Mouse (Mus musculus): ENCODE results near the gene Anapc15. TPM values are rescaled to one million over a fixed set of nuclear protein-coding genes. Genes with fewer than 3 reads are reported as not detected.
"Not testable (repeated sequence)": the region's sequence is repeated elsewhere in the genome, so short reads cannot be mapped to it uniquely, and the experiment has no call there.

Gene Anapc15
- polyA plus RNA-seq, 1 experiment from 2014 or later = 73.0 TPM

GRCm38 (mm10) chr7:101928093-101928492, 64.6 kb downstream of the Anapc15 start:
- Histone ChIP-seq H3K9me3 (ENCODE audit: control insufficient read depth, low read length) (no peaks in the 10 kb centered on the region), H3K9ac (ENCODE audit: low read length) (no peak overlapping the region), H3K4me1 (replicated peaks; ENCODE audit: control insufficient read depth, insufficient read depth, low read length) (peaks cover 8% of the 10 kb centered on the region), H3K4me3 (ENCODE audit: low read length) (no peak overlapping the region), H3K4me2 (ENCODE audit: low read depth, low read length) (no peak overlapping the region), H3K27ac (ENCODE audit: low read length) (no peak overlapping the region), H3K27me3 (ENCODE audit: control insufficient read depth, insufficient read depth, low read depth, low read length) (no peaks in the 10 kb centered on the region), H3K36me3 (ENCODE audit: control insufficient read depth, insufficient read depth, low read length) (no peaks in the 10 kb centered on the region)
- 71% methylated on average over 3 of the region's 3 CpGs for WGBS
- no peak for ATAC-seq (ENCODE audit: low read depth)

- no peaks in the 10 kb centered on the region for H3K36me3 ChIP-seq (ENCODE audit: control insufficient read depth, insufficient read depth, low read length)
- peak overlapping the region; percentile 93 for H3K4me3 ChIP-seq (ENCODE audit: low read length)
- 55% methylated on average over 1 of the region's 1 CpGs for WGBS
- peak overlapping the region; percentile 38 for H3K27ac ChIP-seq (ENCODE audit: low read length)
- H3K27me3 ChIP-seq (ENCODE audit: control insufficient read depth, insufficient read depth, low read depth, low read length) = no peaks in the 10 kb centered on the region
- ATAC-seq (ENCODE audit: low read depth) = no peak
- peaks cover 16% of the 10 kb centered on the region for H3K4me1 ChIP-seq (replicated peaks; ENCODE audit: control insufficient read depth, insufficient read depth, low read length)
- no peaks in the 10 kb centered on the region for H3K9me3 ChIP-seq (ENCODE audit: control insufficient read depth, low read length)
- no peak overlapping the region for H3K9ac ChIP-seq (ENCODE audit: low read length)
- H3K4me2 ChIP-seq (ENCODE audit: low read depth, low read length) = peak overlapping the region; percentile 67
Measured at GRCm38 (mm10) chr7:101932551-101932950, 69.0 kb downstream of the Anapc15 start.

GRCm38 (mm10) chr7:101933300-101933699, 69.8 kb downstream of the Anapc15 start:
- ATAC-seq (ENCODE audit: low read depth) = peak; percentile 32
- Histone ChIP-seq H3K9ac (ENCODE audit: low read length) (peak overlapping the region; percentile 78), H3K4me2 (ENCODE audit: low read depth, low read length) (peak overlapping the region; percentile 67), H3K36me3 (ENCODE audit: control insufficient read depth, insufficient read depth, low read length) (no peaks in the 10 kb centered on the region), H3K4me3 (ENCODE audit: low read length) (peak overlapping the region; percentile 93), H3K27me3 (ENCODE audit: control insufficient read depth, insufficient read depth, low read depth, low read length) (no peaks in the 10 kb centered on the region), H3K27ac (ENCODE audit: low read length) (peak overlapping the region; percentile 93), H3K4me1 (replicated peaks; ENCODE audit: control insufficient read depth, insufficient read depth, low read length) (peaks cover 16% of the 10 kb centered on the region), H3K9me3 (ENCODE audit: control insufficient read depth, low read length) (no peaks in the 10 kb centered on the region)
- WGBS = 3% methylated on average over 15 of the region's 15 CpGs

GRCm38 (mm10) chr7:101933751-101934240, 70.3 kb downstream of the Anapc15 start, which contains the start of the genes Lrrc51 and Numa1:
TSS of gene Lrrc51 (minus strand) at chr7:101933895.
TSS of gene Numa1 (plus strand) at chr7:101934111.
- H3K4me1 ChIP-seq (replicated peaks; ENCODE audit: control insufficient read depth, insufficient read depth, low read length) = peaks cover 16% of the 10 kb centered on the region
- under 1% methylated on average over 40 of the region's 40 CpGs for WGBS
- H3K36me3 ChIP-seq (ENCODE audit: control insufficient read depth, insufficient read depth, low read length) = no peaks in the 10 kb centered on the region
- peak within 1 kb of the TSS; percentile 93 for H3K27ac ChIP-seq (ENCODE audit: low read length)
- H3K9ac ChIP-seq (ENCODE audit: low read length) = peak within 1 kb of the TSS; percentile 93
- ATAC-seq (ENCODE audit: low read depth) = peak; percentile 98
- H3K27me3 ChIP-seq (ENCODE audit: control insufficient read depth, insufficient read depth, low read depth, low read length) = no peaks in the 10 kb centered on the region
- peak within 1 kb of the TSS; percentile 67 for H3K4me2 ChIP-seq (ENCODE audit: low read depth, low read length)
- no peaks in the 10 kb centered on the region for H3K9me3 ChIP-seq (ENCODE audit: control insufficient read depth, low read length)
- H3K4me3 ChIP-seq (ENCODE audit: low read length) = peak within 1 kb of the TSS; percentile 93

GRCm38 (mm10) chr7:101935957-101936356, 72.4 kb downstream of the Anapc15 start:
- Histone ChIP-seq H3K4me3 (ENCODE audit: low read length) (no peak overlapping the region), H3K4me1 (replicated peaks; ENCODE audit: control insufficient read depth, insufficient read depth, low read length) (peaks cover 16% of the 10 kb centered on the region), H3K27ac (ENCODE audit: low read length) (no peak overlapping the region), H3K4me2 (ENCODE audit: low read depth, low read length) (no peak overlapping the region), H3K36me3 (ENCODE audit: control insufficient read depth, insufficient read depth, low read length) (no peaks in the 10 kb centered on the region), H3K27me3 (ENCODE audit: control insufficient read depth, insufficient read depth, low read depth, low read length) (no peaks in the 10 kb centered on the region), H3K9ac (ENCODE audit: low read length) (no peak overlapping the region), H3K9me3 (ENCODE audit: control insufficient read depth, low read length) (no peaks in the 10 kb centered on the region)
- ATAC-seq (ENCODE audit: low read depth) = no peak
- 96% methylated on average over 4 of the region's 4 CpGs for WGBS

- Histone ChIP-seq H3K4me2 (ENCODE audit: low read depth, low read length) (no peak overlapping the region), H3K4me3 (ENCODE audit: low read length) (no peak overlapping the region), H3K27me3 (ENCODE audit: control insufficient read depth, insufficient read depth, low read depth, low read length) (no peaks in the 10 kb centered on the region), H3K4me1 (replicated peaks; ENCODE audit: control insufficient read depth, insufficient read depth, low read length) (peaks cover 16% of the 10 kb centered on the region), H3K27ac (ENCODE audit: low read length) (no peak overlapping the region), H3K9ac (ENCODE audit: low read length) (no peak overlapping the region), H3K9me3 (ENCODE audit: control insufficient read depth, low read length) (no peaks in the 10 kb centered on the region), H3K36me3 (ENCODE audit: control insufficient read depth, insufficient read depth, low read length) (no peaks in the 10 kb centered on the region)
- no peak for ATAC-seq (ENCODE audit: low read depth)
- 94% methylated on average over 4 of the region's 4 CpGs for WGBS
Measured at GRCm38 (mm10) chr7:101936996-101937395, 73.5 kb downstream of the Anapc15 start.

GRCm38 (mm10) chr7:101937569-101937968, 74.1 kb downstream of the Anapc15 start:
- Histone ChIP-seq H3K9me3 (ENCODE audit: control insufficient read depth, low read length) (no peaks in the 10 kb centered on the region), H3K36me3 (ENCODE audit: control insufficient read depth, insufficient read depth, low read length) (no peaks in the 10 kb centered on the region), H3K27me3 (ENCODE audit: control insufficient read depth, insufficient read depth, low read depth, low read length) (no peaks in the 10 kb centered on the region), H3K9ac (ENCODE audit: low read length) (no peak overlapping the region), H3K4me3 (ENCODE audit: low read length) (no peak overlapping the region), H3K4me2 (ENCODE audit: low read depth, low read length) (no peak overlapping the region), H3K4me1 (replicated peaks; ENCODE audit: control insufficient read depth, insufficient read depth, low read length) (peaks cover 11% of the 10 kb centered on the region), H3K27ac (ENCODE audit: low read length) (no peak overlapping the region)
- 98% methylated on average over 4 of the region's 4 CpGs for WGBS
- no peak for ATAC-seq (ENCODE audit: low read depth)

GRCm38 (mm10) chr7:101938348-101938747, 74.8 kb downstream of the Anapc15 start:
- Histone ChIP-seq H3K9ac (ENCODE audit: low read length) (no peak overlapping the region), H3K27ac (ENCODE audit: low read length) (no peak overlapping the region), H3K9me3 (ENCODE audit: control insufficient read depth, low read length) (no peaks in the 10 kb centered on the region), H3K27me3 (ENCODE audit: control insufficient read depth, insufficient read depth, low read depth, low read length) (no peaks in the 10 kb centered on the region), H3K4me2 (ENCODE audit: low read depth, low read length) (no peak overlapping the region), H3K4me3 (ENCODE audit: low read length) (no peak overlapping the region), H3K4me1 (replicated peaks; ENCODE audit: control insufficient read depth, insufficient read depth, low read length) (peaks cover 8% of the 10 kb centered on the region), H3K36me3 (ENCODE audit: control insufficient read depth, insufficient read depth, low read length) (no peaks in the 10 kb centered on the region)
- ATAC-seq (ENCODE audit: low read depth) = no peak
- 67% methylated on average over 2 of the region's 2 CpGs for WGBS

- no peak overlapping the region for H3K4me3 ChIP-seq (ENCODE audit: low read length)
- ATAC-seq (ENCODE audit: low read depth) = no peak
- H3K27ac ChIP-seq (ENCODE audit: low read length) = no peak overlapping the region
- H3K4me2 ChIP-seq (ENCODE audit: low read depth, low read length) = no peak overlapping the region
- H3K9me3 ChIP-seq (ENCODE audit: control insufficient read depth, low read length) = no peaks in the 10 kb centered on the region
- 88% methylated on average over 4 of the region's 4 CpGs for WGBS
- H3K4me1 ChIP-seq (replicated peaks; ENCODE audit: control insufficient read depth, insufficient read depth, low read length) = peaks cover 7% of the 10 kb centered on the region
- no peak overlapping the region for H3K9ac ChIP-seq (ENCODE audit: low read length)
- no peaks in the 10 kb centered on the region for H3K36me3 ChIP-seq (ENCODE audit: control insufficient read depth, insufficient read depth, low read length)
- no peaks in the 10 kb centered on the region for H3K27me3 ChIP-seq (ENCODE audit: control insufficient read depth, insufficient read depth, low read depth, low read length)
Measured at GRCm38 (mm10) chr7:101939758-101940157, 76.2 kb downstream of the Anapc15 start.

- not testable (repeated sequence) for H3K4me3 ChIP-seq (ENCODE audit: low read length); H3K36me3 ChIP-seq (ENCODE audit: control insufficient read depth, insufficient read depth, low read length); H3K27ac ChIP-seq (ENCODE audit: low read length); H3K4me1 ChIP-seq (replicated peaks; ENCODE audit: control insufficient read depth, insufficient read depth, low read length); H3K9ac ChIP-seq (ENCODE audit: low read length); H3K27me3 ChIP-seq (ENCODE audit: control insufficient read depth, insufficient read depth, low read depth, low read length); H3K4me2 ChIP-seq (ENCODE audit: low read depth, low read length); H3K9me3 ChIP-seq (ENCODE audit: control insufficient read depth, low read length); ATAC-seq (ENCODE audit: low read depth)
- 92% methylated on average over 5 of the region's 5 CpGs for WGBS
Measured at GRCm38 (mm10) chr7:101949008-101949407, 85.5 kb downstream of the Anapc15 start.
